Mouse (Mus musculus): Measurements from ENCODE around the gene Get4.

DNA sequence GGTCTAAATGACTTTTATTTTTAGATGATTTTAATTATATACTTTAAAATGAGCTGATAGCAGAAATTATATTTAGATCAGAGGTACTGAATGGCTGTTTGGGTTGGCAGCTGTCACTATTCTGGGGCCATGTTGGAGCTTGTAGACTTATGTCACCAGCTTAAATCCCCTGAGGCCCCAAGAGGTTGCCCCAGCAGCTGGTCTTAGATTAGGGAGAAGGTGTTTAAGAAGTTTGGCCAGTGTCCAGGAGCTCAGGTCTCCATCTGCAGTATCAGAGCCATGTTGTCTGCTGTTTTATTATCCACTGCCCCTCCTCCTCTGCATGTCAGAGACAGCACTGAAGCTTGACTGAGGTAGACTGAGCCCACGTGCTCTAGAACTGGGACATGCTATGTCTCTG is 8.7 kb upstream of the Get4 start:
- TF ChIP-seq CTCF (IDR thresholded peaks at IDR 0.05; ENCODE audit: borderline replicate concordance, insufficient read depth, low read depth, low read length) (no peak), POLR2A (IDR thresholded peaks at IDR 0.05; ENCODE audit: borderline replicate concordance, insufficient read depth, low read length) (no peak)

Data from cerebellum, adult 2 months (tissue).